Mouse (Mus musculus): ENCODE measurements around the gene Stx11. TPM values are rescaled to one million over a fixed set of nuclear protein-coding genes. Genes with fewer than 3 reads are reported as not detected.

Stx11 gene
- polyA plus RNA-seq, 1 experiment from 2014 or later, result 11.9 TPM

DNA sequence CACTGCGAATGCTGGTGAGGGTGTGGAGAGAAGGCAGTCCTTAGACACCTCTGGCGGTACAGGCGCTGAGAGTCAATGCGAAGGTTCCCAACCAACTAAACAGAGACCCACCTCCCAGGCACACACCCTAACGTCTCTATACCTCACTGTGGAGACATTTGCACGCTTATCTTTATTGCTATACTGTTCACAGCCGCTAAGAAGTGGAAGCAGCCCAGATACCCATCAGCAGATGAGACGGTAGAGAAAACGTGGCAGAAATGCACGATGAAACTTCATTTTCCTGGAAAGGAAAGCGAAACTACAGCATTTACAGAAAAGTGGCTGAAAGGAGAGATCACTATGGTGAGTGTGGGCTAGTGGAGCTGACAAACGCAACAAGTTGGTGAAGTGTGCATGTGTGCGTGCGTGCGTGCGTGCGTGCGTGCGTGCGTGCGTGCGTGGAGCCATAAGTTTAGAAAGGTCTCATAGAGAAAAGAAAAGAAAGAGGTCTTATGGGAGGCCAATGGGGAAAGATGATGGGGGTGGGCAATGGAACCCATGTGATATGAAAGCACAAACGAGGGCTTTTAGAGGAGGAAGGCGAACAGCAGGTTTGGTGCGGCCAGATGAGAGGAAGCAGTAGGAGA, 29.4 kb upstream of the Stx11 start:
- Histone ChIP-seq H3K36me3 (replicated peaks; ENCODE audit: insufficient read depth, low read length) (no peaks in the 10 kb centered on the region), H3K27me3 (ENCODE audit: insufficient read depth, low read length) (no peaks in the 10 kb centered on the region), H3K27ac (ENCODE audit: low read depth) (no peak overlapping the region), H3K4me3 (ENCODE audit: low read depth, low read length) (no peak overlapping the region), H3K9me3 (ENCODE audit: low read length) (no peaks in the 10 kb centered on the region), H3K9ac (replicated peaks) (no peak overlapping the region), H3K4me2 (ENCODE audit: low read depth, low read length) (no peak overlapping the region), H3K4me1 (ENCODE audit: insufficient read depth) (no peaks in the 10 kb centered on the region; the same call in 1 of the 2 replicates)
- no peak for DNase-seq
- no peak for TF ChIP-seq CTCF (IDR thresholded peaks at IDR 0.05; ENCODE audit: low read depth)
- TF ChIP-seq EP300 (IDR thresholded peaks at IDR 0.05; ENCODE audit: low read depth), result no peak
- no peak for ATAC-seq
- 74% methylated on average over 25 of the region's 25 CpGs for WGBS (ENCODE audit: insufficient replicate concordance)

DNA sequence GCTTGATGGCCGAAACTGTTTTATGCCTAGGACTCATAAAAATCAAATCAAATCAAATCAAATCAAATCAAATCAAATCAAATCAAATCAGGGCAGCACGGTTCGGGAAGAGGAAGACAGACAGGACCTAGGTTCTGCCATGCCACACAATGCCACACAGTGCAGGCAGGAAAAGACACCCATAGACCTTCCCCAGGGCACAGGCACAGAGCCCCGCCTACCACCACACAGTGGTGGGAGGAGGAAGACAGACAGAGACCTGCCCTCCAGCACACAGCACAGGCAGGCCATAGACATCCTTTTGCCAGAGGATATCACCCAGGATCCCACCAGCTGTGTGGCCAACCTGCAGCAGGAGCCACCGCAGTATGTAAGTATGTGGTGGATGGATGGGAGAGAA, 27.9 kb upstream of the Stx11 start:
- Histone ChIP-seq H3K9me3 (ENCODE audit: low read length) (no peaks in the 10 kb centered on the region), H3K36me3 (replicated peaks; ENCODE audit: insufficient read depth, low read length) (no peaks in the 10 kb centered on the region), H3K4me1 (ENCODE audit: insufficient read depth) (peaks cover 3% of the 10 kb centered on the region), H3K27ac (ENCODE audit: low read depth) (no peak overlapping the region), H3K27me3 (ENCODE audit: insufficient read depth, low read length) (no peaks in the 10 kb centered on the region), H3K9ac (replicated peaks) (no peak overlapping the region), H3K4me2 (ENCODE audit: low read depth, low read length) (no peak overlapping the region), H3K4me3 (ENCODE audit: low read depth, low read length) (no peak overlapping the region)
- no peak for TF ChIP-seq EP300 (IDR thresholded peaks at IDR 0.05; ENCODE audit: low read depth)
- TF ChIP-seq CTCF (IDR thresholded peaks at IDR 0.05; ENCODE audit: low read depth), result no peak
- no peak for ATAC-seq
- 78% methylated on average over 5 of the region's 5 CpGs for WGBS (ENCODE audit: insufficient replicate concordance)
- no peak for DNase-seq

DNA sequence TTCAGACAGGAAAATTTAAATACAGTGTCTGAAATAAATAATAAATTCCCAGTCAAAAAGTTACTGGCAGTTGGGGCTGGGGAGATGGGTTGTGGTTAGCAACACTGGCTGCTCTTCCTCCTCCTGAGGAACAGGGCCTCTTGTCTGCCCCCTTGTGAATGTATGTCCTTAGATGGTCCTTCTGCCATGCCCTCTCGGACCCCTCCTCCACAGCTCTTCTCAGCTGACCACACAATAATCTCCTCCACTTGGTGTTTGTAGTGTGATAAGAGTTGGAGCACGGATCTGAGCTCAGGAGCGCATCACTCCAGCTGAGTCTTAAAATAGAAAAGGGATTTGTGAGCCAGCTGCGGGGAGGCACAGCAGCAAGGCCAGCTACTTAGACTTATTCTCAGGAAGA, 22.8 kb upstream of the Stx11 start:
- 22% methylated on average over 4 of the region's 4 CpGs for WGBS (ENCODE audit: insufficient replicate concordance)
- no peak overlapping the region for H3K27ac ChIP-seq (ENCODE audit: low read depth)
- ATAC-seq (peak; percentile 40; the same call in 1 of the 2 replicates), DNase-seq (no peak)
- TF ChIP-seq CTCF (IDR thresholded peaks at IDR 0.05; ENCODE audit: low read depth) (peak; percentile 32), EP300 (IDR thresholded peaks at IDR 0.05; ENCODE audit: low read depth) (no peak)
- no peak overlapping the region for H3K9ac ChIP-seq (replicated peaks)
- H3K36me3 ChIP-seq (replicated peaks; ENCODE audit: insufficient read depth, low read length), result no peaks in the 10 kb centered on the region
- no peaks in the 10 kb centered on the region for H3K27me3 ChIP-seq (ENCODE audit: insufficient read depth, low read length)
- no peak overlapping the region for H3K4me2 ChIP-seq (ENCODE audit: low read depth, low read length)
- no peaks in the 10 kb centered on the region for H3K9me3 ChIP-seq (ENCODE audit: low read length)
- H3K4me1 ChIP-seq (ENCODE audit: insufficient read depth), result peaks cover 6% of the 10 kb centered on the region
- H3K4me3 ChIP-seq (ENCODE audit: low read depth, low read length), result no peak overlapping the region

DNA sequence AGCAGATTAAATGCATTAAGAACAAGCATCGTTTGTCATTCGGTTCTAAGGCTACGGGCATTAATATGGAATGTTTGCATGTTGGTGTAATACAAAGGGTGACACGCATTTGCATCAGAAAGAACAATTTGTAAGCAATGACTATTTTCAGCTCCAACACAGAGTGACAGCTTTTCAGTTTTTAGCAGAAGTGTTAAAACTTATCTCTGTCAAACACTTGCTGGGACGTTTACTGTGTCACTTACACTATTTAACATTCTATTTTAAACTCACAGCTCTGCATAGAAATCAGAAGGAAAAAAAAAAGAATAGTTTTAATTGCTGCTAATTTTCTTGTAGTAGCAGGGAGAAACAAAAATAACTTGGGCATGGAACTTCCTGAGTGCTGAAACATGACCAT, 22.4 kb upstream of the Stx11 start:
- no peak overlapping the region for H3K27ac ChIP-seq (ENCODE audit: low read depth)
- H3K27me3 ChIP-seq (ENCODE audit: insufficient read depth, low read length), result no peaks in the 10 kb centered on the region
- no peak for ATAC-seq

DNA sequence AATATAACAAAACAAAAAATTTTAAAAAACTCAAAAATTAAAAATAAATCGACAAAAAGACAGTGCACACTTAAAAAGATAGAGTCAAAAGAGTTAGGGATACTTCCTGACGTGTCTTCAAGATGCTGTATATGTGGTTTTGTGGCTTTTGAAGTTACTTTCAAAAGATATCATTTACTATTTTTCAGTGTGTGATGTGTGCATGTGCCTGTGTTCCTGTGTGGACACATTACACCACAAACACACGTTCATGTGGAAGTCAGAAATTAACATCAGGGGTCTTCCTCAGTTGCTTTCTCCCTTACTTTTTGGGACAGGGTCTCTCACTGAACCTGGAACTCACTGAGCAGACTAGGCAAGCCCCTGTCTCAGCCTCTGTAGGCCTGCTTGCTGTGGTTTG, 20.9 kb upstream of the Stx11 start:
- peaks cover 6% of the 10 kb centered on the region; the same call in 1 of the 2 replicates for H3K4me1 ChIP-seq (ENCODE audit: insufficient read depth)
- DNase-seq (no peak), ATAC-seq (no peak)
- TF ChIP-seq EP300 (IDR thresholded peaks at IDR 0.05; ENCODE audit: low read depth) (no peak), CTCF (IDR thresholded peaks at IDR 0.05; ENCODE audit: low read depth) (no peak)
- no peak overlapping the region for H3K27ac ChIP-seq (ENCODE audit: low read depth)
- no peak overlapping the region for H3K4me2 ChIP-seq (ENCODE audit: low read depth, low read length)
- no peak overlapping the region for H3K9ac ChIP-seq (replicated peaks)
- H3K27me3 ChIP-seq (ENCODE audit: insufficient read depth, low read length), result no peaks in the 10 kb centered on the region
- no peaks in the 10 kb centered on the region for H3K9me3 ChIP-seq (ENCODE audit: low read length)
- 38% methylated on average over 3 of the region's 3 CpGs for WGBS (ENCODE audit: insufficient replicate concordance)
- no peak overlapping the region for H3K4me3 ChIP-seq (ENCODE audit: low read depth, low read length)
- H3K36me3 ChIP-seq (replicated peaks; ENCODE audit: insufficient read depth, low read length), result no peaks in the 10 kb centered on the region

More for the DNA sequence above, 22.4 kb upstream of the Stx11 start:
- WGBS (ENCODE audit: insufficient replicate concordance), result 37% methylated on average over 5 of the region's 5 CpGs
- H3K9me3 ChIP-seq (ENCODE audit: low read length), result no peaks in the 10 kb centered on the region
- no peak overlapping the region for H3K4me3 ChIP-seq (ENCODE audit: low read depth, low read length)
- no peak overlapping the region for H3K4me2 ChIP-seq (ENCODE audit: low read depth, low read length)
- peak; percentile 38; the same call in 1 of the 2 replicates for TF ChIP-seq EP300 (IDR thresholded peaks at IDR 0.05; ENCODE audit: low read depth)
- TF ChIP-seq CTCF (IDR thresholded peaks at IDR 0.05; ENCODE audit: low read depth), result no peak
- peaks cover 6% of the 10 kb centered on the region for H3K4me1 ChIP-seq (ENCODE audit: insufficient read depth)
- no peak overlapping the region for H3K9ac ChIP-seq (replicated peaks)
- no peak for DNase-seq
- no peaks in the 10 kb centered on the region for H3K36me3 ChIP-seq (replicated peaks; ENCODE audit: insufficient read depth, low read length)

DNA sequence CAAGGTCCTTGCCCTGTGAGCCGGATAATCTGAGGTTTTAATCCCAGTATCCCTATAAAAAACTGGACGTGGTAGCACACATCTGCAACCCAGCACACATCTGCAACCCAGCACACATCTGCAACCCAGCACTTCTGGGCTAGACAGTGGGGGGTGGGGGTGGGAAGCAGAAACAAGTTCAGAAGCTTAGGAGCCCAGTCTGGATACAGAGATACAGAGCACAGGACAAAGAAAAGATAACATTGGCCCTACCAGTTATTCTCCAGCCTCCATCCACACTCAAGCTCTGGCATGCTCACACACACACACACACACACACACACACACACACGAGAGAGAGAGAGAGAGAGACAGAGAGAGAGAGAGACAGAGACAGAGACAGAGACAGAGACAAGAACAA, 19.4 kb upstream of the Stx11 start:
- WGBS (ENCODE audit: insufficient replicate concordance), result 58% methylated on average over 3 of the region's 3 CpGs
- Histone ChIP-seq H3K4me1 (ENCODE audit: insufficient read depth) (peaks cover 6% of the 10 kb centered on the region; the same call in 1 of the 2 replicates), H3K27ac (ENCODE audit: low read depth) (no peak overlapping the region), H3K27me3 (ENCODE audit: insufficient read depth, low read length) (no peaks in the 10 kb centered on the region), H3K36me3 (replicated peaks; ENCODE audit: insufficient read depth, low read length) (no peaks in the 10 kb centered on the region), H3K9ac (replicated peaks) (no peak overlapping the region), H3K4me3 (ENCODE audit: low read depth, low read length) (no peak overlapping the region), H3K4me2 (ENCODE audit: low read depth, low read length) (no peak overlapping the region), H3K9me3 (ENCODE audit: low read length) (no peaks in the 10 kb centered on the region)
- DNase-seq (no peak), ATAC-seq (no peak)
- TF ChIP-seq EP300 (IDR thresholded peaks at IDR 0.05; ENCODE audit: low read depth), result no peak
- TF ChIP-seq CTCF (IDR thresholded peaks at IDR 0.05; ENCODE audit: low read depth), result no peak

Data from liver, postnatal 0 days (tissue).